Mouse (Mus musculus) stomach, embryonic 15.5 days (tissue): ENCODE results near the gene Oscp1. TPM values are rescaled to one million over a fixed set of nuclear protein-coding genes. Genes with fewer than 3 reads are reported as not detected.

Experiments
- ATAC-seq: fragments of 200-750 bp; cut with Nextera tagmentation; 2 replicates; pipeline ENCODE4 v1.8.0; 2017; ENCODE audit warnings: low read depth, moderate number of reproducible peaks, moderate TSS enrichment; ENCODE audit not compliant: insufficient read depth, low FRiP score
- H3K27ac ChIP-seq: fragments of 300-500 bp; sonication (generic); 2 replicates; pipeline ENCODE4 v1.5.1; 2015; ENCODE audit warnings: mild to moderate bottlenecking, inconsistent platforms
- H3K27me3 ChIP-seq: fragments of 300-500 bp; sonication (generic); replicated peaks from 2 replicates; pipeline ENCODE4 v1.6.1; 2015; ENCODE audit warnings: inconsistent platforms
- H3K36me3 ChIP-seq: fragments of 300-500 bp; sonication (generic); 2 replicates; pipeline ENCODE4 v1.6.1; 2015; ENCODE audit warnings: inconsistent platforms
- H3K4me1 ChIP-seq: fragments of 300-500 bp; sonication (generic); 2 replicates; pipeline ENCODE4 v1.6.1; 2015; ENCODE audit warnings: inconsistent platforms
- H3K4me2 ChIP-seq: fragments of 300-500 bp; sonication (generic); 2 replicates; pipeline ENCODE4 v1.6.1; 2015; ENCODE audit warnings: mild to moderate bottlenecking, inconsistent platforms
- H3K4me3 ChIP-seq: fragments of 300-500 bp; sonication (generic); replicated peaks from 2 replicates; pipeline ENCODE4 v1.5.1; 2015; ENCODE audit warnings: inconsistent platforms
- H3K9ac ChIP-seq: fragments of 300-500 bp; sonication (generic); 2 replicates; pipeline ENCODE4 v1.6.1; 2015; ENCODE audit warnings: inconsistent platforms
- H3K9me3 ChIP-seq: fragments of 300-500 bp; sonication (generic); 2 replicates; pipeline ENCODE4 v1.6.1; 2016; ENCODE audit warnings: inconsistent platforms
- WGBS: fragments of 180-500 bp; shearing (Covaris S2); methylation state at CpG from one replicate; pipeline ENCODE4 v1.1.7; 2015; 5-methylcytosine and 5-hydroxymethylcytosine counted together
- polyA plus RNA-seq: library from polyadenylated mRNA; unstranded; fragments of >200 nt; fragmentation: Nextera tagmentation; extraction: Ambion mirVana; gene quantifications from 2 replicates; pipeline ENCODE4 v1.2.1, GENCODE M21; 2015

The Oscp1 gene
- polyA plus RNA-seq, 1 experiment from 2014 or later = 13.5 TPM

- Histone ChIP-seq H3K27me3 (no peaks in the 10 kb centered on the region), H3K36me3 (no peaks in the 10 kb centered on the region), H3K27ac (peak overlapping the region; percentile 92), H3K9ac (peak overlapping the region; percentile 17; the same call in 1 of the 2 replicates), H3K4me3 (peak overlapping the region; percentile 97), H3K9me3 (no peaks in the 10 kb centered on the region), H3K4me1 (peaks cover 28% of the 10 kb centered on the region), H3K4me2 (peak overlapping the region; percentile 91)
- under 1% methylated on average over 15 of the region's 15 CpGs for WGBS
- ATAC-seq = peak; percentile 78
Measured at GRCm38 (mm10) chr4:126103057-126103581, 44.8 kb downstream of the Oscp1 start.

- under 1% methylated on average over 34 of the region's 34 CpGs for WGBS
- Histone ChIP-seq H3K4me1 (peaks cover 33% of the 10 kb centered on the region), H3K4me3 (peak within 1 kb of the TSS; percentile 97), H3K27me3 (no peaks in the 10 kb centered on the region), H3K4me2 (peak within 1 kb of the TSS; percentile 91), H3K27ac (peak within 1 kb of the TSS; percentile 92), H3K9me3 (no peaks in the 10 kb centered on the region), H3K9ac (peak within 1 kb of the TSS; percentile 75), H3K36me3 (no peaks in the 10 kb centered on the region)
- peak; percentile 95 for ATAC-seq
Measured at GRCm38 (mm10) chr4:126103590-126104068, 45.3 kb downstream of the Oscp1 start, which contains the start of gene Stk40. Gene Stk40, plus strand, starts transcription at chr4:126103957.

GRCm38 (mm10) chr4:126104261-126105075 lies 46.1 kb downstream of the Oscp1 start:
- 2% methylated on average over 33 of the region's 34 CpGs for WGBS
- no peak for ATAC-seq

GRCm38 (mm10) chr4:126105131-126105783 lies 46.9 kb downstream of the Oscp1 start:
- no peaks in the 10 kb centered on the region for H3K27me3 ChIP-seq
- H3K4me1 ChIP-seq = peaks cover 41% of the 10 kb centered on the region
- H3K36me3 ChIP-seq = no peaks in the 10 kb centered on the region
- no peaks in the 10 kb centered on the region for H3K9me3 ChIP-seq
- no peak overlapping the region for H3K9ac ChIP-seq
- ATAC-seq = no peak
- H3K4me3 ChIP-seq = peak overlapping the region; percentile 97
- 63% methylated on average over 7 of the region's 7 CpGs for WGBS
- H3K27ac ChIP-seq = 0 out of 2 replicates have a peak overlapping the region, but pooled peaks have one; percentile 74
- peak overlapping the region; percentile 83 for H3K4me2 ChIP-seq

More at GRCm38 (mm10) chr4:126104261-126105075, 46.1 kb downstream of the Oscp1 start:
- Histone ChIP-seq H3K36me3 (no peaks in the 10 kb centered on the region), H3K27me3 (no peaks in the 10 kb centered on the region), H3K4me2 (peak overlapping the region; percentile 83), H3K4me3 (peak overlapping the region; percentile 97), H3K9ac (peak overlapping the region; percentile 75), H3K27ac (peak overlapping the region; percentile 74), H3K4me1 (peaks cover 33% of the 10 kb centered on the region), H3K9me3 (no peaks in the 10 kb centered on the region)

GRCm38 (mm10) chr4:126108061-126108740 lies 49.8 kb downstream of the Oscp1 start:
- Histone ChIP-seq H3K9ac (no peak overlapping the region), H3K4me1 (peaks cover 45% of the 10 kb centered on the region), H3K27me3 (no peaks in the 10 kb centered on the region), H3K4me3 (no peak overlapping the region), H3K9me3 (no peaks in the 10 kb centered on the region), H3K27ac (0 out of 2 replicates have a peak overlapping the region, but pooled peaks have one; percentile 1), H3K36me3 (no peaks in the 10 kb centered on the region), H3K4me2 (no peak overlapping the region)
- 66% methylated on average over 8 of the region's 8 CpGs for WGBS
- no peak for ATAC-seq

GRCm38 (mm10) chr4:126109613-126110373 lies 51.4 kb downstream of the Oscp1 start:
- Histone ChIP-seq H3K4me3 (no peak overlapping the region), H3K9ac (no peak overlapping the region), H3K9me3 (no peaks in the 10 kb centered on the region), H3K36me3 (no peaks in the 10 kb centered on the region; the same call in 1 of the 2 replicates), H3K4me1 (peaks cover 44% of the 10 kb centered on the region), H3K4me2 (peak overlapping the region; percentile 28; the same call in 1 of the 2 replicates), H3K27ac (peak overlapping the region; percentile 85), H3K27me3 (no peaks in the 10 kb centered on the region)
- 63% methylated on average over 10 of the region's 10 CpGs for WGBS
- ATAC-seq = no peak

- Histone ChIP-seq H3K27ac (peak overlapping the region; percentile 85), H3K27me3 (no peaks in the 10 kb centered on the region), H3K4me2 (peak overlapping the region; percentile 28), H3K4me1 (peaks cover 39% of the 10 kb centered on the region), H3K4me3 (no peak overlapping the region), H3K9ac (no peak overlapping the region), H3K9me3 (no peaks in the 10 kb centered on the region), H3K36me3 (no peaks in the 10 kb centered on the region; the same call in 1 of the 2 replicates)
- WGBS = 13% methylated on average over 12 of the region's 12 CpGs
- peak; percentile 79 for ATAC-seq
Measured at GRCm38 (mm10) chr4:126110374-126111152, 52.2 kb downstream of the Oscp1 start.

GRCm38 (mm10) chr4:126111153-126111549 lies 52.8 kb downstream of the Oscp1 start:
- H3K9ac ChIP-seq = no peak overlapping the region
- H3K27ac ChIP-seq = peak overlapping the region; percentile 85

GRCm38 (mm10) chr4:126113243-126113642 lies 54.9 kb downstream of the Oscp1 start:
- Histone ChIP-seq H3K36me3 (no peaks in the 10 kb centered on the region; the same call in 1 of the 2 replicates), H3K9me3 (no peaks in the 10 kb centered on the region), H3K4me2 (no peak overlapping the region), H3K27me3 (no peaks in the 10 kb centered on the region), H3K9ac (no peak overlapping the region), H3K4me1 (peaks cover 41% of the 10 kb centered on the region), H3K4me3 (no peak overlapping the region), H3K27ac (no peak overlapping the region)
- ATAC-seq = no peak
- 70% methylated on average over 4 of the region's 4 CpGs for WGBS

More at GRCm38 (mm10) chr4:126111153-126111549, 52.8 kb downstream of the Oscp1 start:
- Histone ChIP-seq H3K36me3 (no peaks in the 10 kb centered on the region; the same call in 1 of the 2 replicates), H3K4me2 (peak overlapping the region; percentile 28), H3K9me3 (no peaks in the 10 kb centered on the region), H3K4me1 (peaks cover 45% of the 10 kb centered on the region), H3K4me3 (no peak overlapping the region), H3K27me3 (no peaks in the 10 kb centered on the region)
- WGBS = 23% methylated on average over 7 of the region's 7 CpGs
- ATAC-seq = 0 out of 2 replicates have a peak, but pooled peaks have one; percentile 4

- no peak overlapping the region for H3K27ac ChIP-seq
- H3K36me3 ChIP-seq = peaks cover 3% of the 10 kb centered on the region; the same call in 1 of the 2 replicates
- no peak overlapping the region for H3K4me3 ChIP-seq
- WGBS = 13% methylated on average over 6 of the region's 6 CpGs
- no peak overlapping the region for H3K9ac ChIP-seq
- H3K4me2 ChIP-seq = no peak overlapping the region
- H3K4me1 ChIP-seq = peaks cover 39% of the 10 kb centered on the region
- no peaks in the 10 kb centered on the region for H3K27me3 ChIP-seq
- no peaks in the 10 kb centered on the region for H3K9me3 ChIP-seq
- no peak for ATAC-seq
Measured at GRCm38 (mm10) chr4:126113943-126114342, 55.6 kb downstream of the Oscp1 start.
